Comparison of ENCODE assay signal across 8 mouse cellular contexts in the genomic region with DNA sequence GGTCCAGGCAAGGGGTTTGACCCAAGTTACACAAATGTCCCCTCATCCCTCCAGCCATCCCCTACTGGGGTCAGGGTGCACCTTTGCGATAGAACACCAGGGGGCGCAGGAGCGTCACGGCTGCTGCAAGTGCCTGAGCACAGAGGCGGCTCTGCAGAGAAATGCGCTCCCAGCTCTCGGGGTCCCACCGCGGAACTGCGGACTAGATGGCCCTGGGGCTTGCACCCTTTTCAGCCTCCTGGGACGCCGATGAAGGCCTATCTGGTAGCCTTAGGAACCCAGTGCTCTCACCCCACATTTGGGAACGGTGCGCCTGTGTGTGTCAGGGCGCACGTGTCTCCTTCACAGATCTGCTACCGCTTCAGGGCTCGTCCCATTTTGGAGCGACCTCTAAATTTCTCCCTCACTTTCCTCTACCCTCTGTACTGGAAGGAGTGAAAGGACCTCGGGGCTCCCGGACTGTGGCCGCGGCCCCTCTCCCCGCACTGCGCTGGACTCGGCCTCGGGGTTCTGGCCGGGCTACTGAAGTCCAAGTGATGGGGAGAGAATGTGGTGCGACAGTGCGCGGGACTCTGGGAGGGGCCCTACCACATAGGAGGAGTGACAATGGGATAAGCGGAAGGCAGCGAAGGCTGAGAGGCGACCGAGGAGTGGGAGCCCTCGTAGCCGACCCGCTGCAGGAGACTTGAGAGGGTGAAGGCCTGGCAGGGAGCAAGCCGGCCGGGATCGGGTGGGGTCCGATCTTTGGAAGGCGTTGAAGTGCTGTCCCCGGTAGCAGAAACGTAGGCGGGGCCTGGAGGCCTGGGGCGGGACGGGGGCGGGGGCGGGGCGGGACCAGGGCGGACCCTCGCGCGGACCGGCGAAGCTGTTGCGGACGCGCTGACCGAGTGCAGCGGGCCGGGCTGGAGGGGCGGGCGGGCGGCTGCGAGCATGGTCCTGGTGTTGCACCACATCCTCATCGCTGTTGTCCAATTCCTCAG. TPM values are rescaled to one million over a fixed set of nuclear protein-coding genes. Genes with fewer than 3 reads are reported as not detected.
DNase-seq lines count a peak whose midpoint lies in the region; ATAC-seq and TF ChIP-seq lines count a peak whose summit lies in the region.

No protein-coding gene starts in this region.

- DNase-seq in MEL (ENCODE audit: low read depth, low spot score): peak; percentile 84
- DNase-seq in cerebellum, adult 18-20 months: peak; percentile 84 to 90
- DNase-seq in forebrain, postnatal 0 days: peak; percentile 91
- DNase-seq in layer of hippocampus, adult 8-10 months (ENCODE audit: low spot score in 2 of 2): peak; percentile 74 to 89
- DNase-seq in thymus, postnatal 0 days (ENCODE audit: low spot score): peak; percentile 82

- TF ChIP-seq CTCF in MEL (IDR thresholded peaks at IDR 0.05 in 2 of 3, conservative IDR thresholded peaks at IDR 0.05 in 1 of 3; ENCODE audit: control insufficient read depth in 1 of 3, insufficient read depth in 1 of 3, low read depth in 2 of 3, low read length in 3 of 3, poor library complexity in 1 of 3, severe bottlenecking in 1 of 3): peak; percentile 92 to 98 (median 95)
- peak; percentile 100 for TF ChIP-seq CTCF in forebrain, postnatal 0 days (IDR thresholded peaks at IDR 0.05; ENCODE audit: low read depth)
- TF ChIP-seq CTCF in olfactory bulb, adult 2 months (IDR thresholded peaks at IDR 0.05; ENCODE audit: insufficient read depth, low read depth, low read length): peak; percentile 95

- ATAC-seq in forebrain, postnatal 0 days: peak; percentile 90
- ATAC-seq in hematopoietic stem cell, adult 5-6 weeks (replicated peaks in 1 of 2; ENCODE audit: insufficient read depth in 1 of 2, low FRiP score in 2 of 2, low TSS enrichment in 1 of 2, low read depth in 1 of 2, poor library complexity in 2 of 2, severe bottlenecking in 2 of 2): peak; percentile 78 to 83
- ATAC-seq in lung, embryonic 15.5 days (ENCODE audit: borderline replicate concordance, extremely low read depth, low FRiP score, low TSS enrichment): peak; percentile 84

- no peak for TF ChIP-seq POLR2A in MEL (IDR thresholded peaks at IDR 0.05; ENCODE audit: control insufficient read depth in 1 of 2, insufficient read depth in 1 of 2, low read depth in 1 of 2, low read length in 2 of 2, poor library complexity in 1 of 2)
- TF ChIP-seq POLR2A in olfactory bulb, adult 2 months (IDR thresholded peaks at IDR 0.05; ENCODE audit: insufficient read depth, low read depth, low read length): no peak

- peak overlapping the region; percentile 99 for H3K4me2 ChIP-seq in forebrain, postnatal 0 days (ENCODE audit: low read depth)
- peak overlapping the region; percentile 99 for H3K4me2 ChIP-seq in lung, embryonic 15.5 days

- peak overlapping the region; percentile 72 to 93 for H3K4me3 ChIP-seq in MEL (ENCODE audit: control insufficient read depth in 1 of 2, insufficient read depth in 1 of 2, low read depth in 2 of 2, low read length in 2 of 2)
- peak overlapping the region; percentile 60 for H3K4me3 ChIP-seq in forebrain, postnatal 0 days (ENCODE audit: low read depth, low read length)
- H3K4me3 ChIP-seq in lung, embryonic 15.5 days: peak overlapping the region; percentile 55
- H3K4me3 ChIP-seq in olfactory bulb, adult 2 months (ENCODE audit: insufficient read depth, low read depth, low read length): peak overlapping the region; percentile 62

- H3K4me1 ChIP-seq in MEL (ENCODE audit: control insufficient read depth in 1 of 2, insufficient read depth in 2 of 2, low read length in 2 of 2): no peaks in the 10 kb centered on the region
- H3K4me1 ChIP-seq in forebrain, postnatal 0 days (ENCODE audit: insufficient read depth): peaks cover 20% of the 10 kb centered on the region
- peaks cover 8% of the 10 kb centered on the region for H3K4me1 ChIP-seq in lung, embryonic 15.5 days
- H3K4me1 ChIP-seq in olfactory bulb, adult 2 months (ENCODE audit: control insufficient read depth, insufficient read depth, low read length): peaks cover 25% of the 10 kb centered on the region

- no peaks in the 10 kb centered on the region for H3K79me2 ChIP-seq in MEL (ENCODE audit: control insufficient read depth, insufficient read depth, low read length, poor library complexity)

- H3K27me3 ChIP-seq in MEL (ENCODE audit: control insufficient read depth in 1 of 2, insufficient read depth in 2 of 2, low read length in 2 of 2): peaks cover 4 to 6% of the 10 kb centered on the region in 2 experiments
- no peaks in the 10 kb centered on the region; the same call in 1 of the 2 replicates for H3K27me3 ChIP-seq in forebrain, postnatal 0 days (ENCODE audit: insufficient read depth, low read length)
- H3K27me3 ChIP-seq in lung, embryonic 15.5 days: peaks cover 24% of the 10 kb centered on the region

- no peaks in the 10 kb centered on the region for H3K36me3 ChIP-seq in MEL (ENCODE audit: control insufficient read depth in 1 of 2, insufficient read depth in 2 of 2, low read length in 2 of 2)
- no peaks in the 10 kb centered on the region for H3K36me3 ChIP-seq in forebrain, postnatal 0 days (ENCODE audit: insufficient read depth)
- H3K36me3 ChIP-seq in lung, embryonic 15.5 days: no peaks in the 10 kb centered on the region

- H3K9ac ChIP-seq in MEL (ENCODE audit: control insufficient read depth, low read depth, low read length, poor library complexity, severe bottlenecking): peak overlapping the region; percentile 46
- H3K9ac ChIP-seq in forebrain, postnatal 0 days: peak overlapping the region; percentile 65
- peak overlapping the region; percentile 29; the same call in 1 of the 2 replicates for H3K9ac ChIP-seq in lung, embryonic 15.5 days

- WGBS in forebrain, postnatal 0 days: 2% methylated on average over 55 of the region's 68 CpGs
- WGBS in lung, embryonic 15.5 days: under 1% methylated on average over 67 of the region's 68 CpGs
- under 1% methylated on average over 60 of the region's 68 CpGs for WGBS in olfactory bulb, adult 2 months

- TF ChIP-seq RAD21 in MEL (IDR thresholded peaks at IDR 0.05; ENCODE audit: low read depth, low read length): peak; percentile 79

- H3K9me3 ChIP-seq in MEL (replicated peaks; ENCODE audit: insufficient read depth, low read length): no peaks in the 10 kb centered on the region
- H3K9me3 ChIP-seq in forebrain, postnatal 0 days (ENCODE audit: low read length): no peaks in the 10 kb centered on the region
- no peaks in the 10 kb centered on the region for H3K9me3 ChIP-seq in lung, embryonic 15.5 days

- TF ChIP-seq EP300 in MEL (IDR thresholded peaks at IDR 0.05; ENCODE audit: low read depth in 1 of 2, low read length in 2 of 2): no peak

- no peak overlapping the region for H3K27ac ChIP-seq in MEL (ENCODE audit: control insufficient read depth, low read depth, low read length)
- H3K27ac ChIP-seq in forebrain, postnatal 0 days (ENCODE audit: low read depth, low read length): peak overlapping the region; percentile 68
- H3K27ac ChIP-seq in lung, embryonic 15.5 days: no peak overlapping the region
- no peak overlapping the region for H3K27ac ChIP-seq in olfactory bulb, adult 2 months (ENCODE audit: insufficient read depth, low read depth, low read length)

TF ChIP-seq in MEL, 35 proteins besides CTCF, POLR2A, EP300 and RAD21 (continues in another document):
- no peak for TF ChIP-seq GABPA (IDR thresholded peaks at IDR 0.05; ENCODE audit: low read depth, low read length)
- TF ChIP-seq ETS1 (IDR thresholded peaks at IDR 0.05; ENCODE audit: low read depth, low read length): no peak
- peak; percentile 70; the same call in 1 of the 2 replicates for TF ChIP-seq MYC (IDR thresholded peaks at IDR 0.05; ENCODE audit: low read depth, low read length)
- no peak for TF ChIP-seq ZKSCAN1 (IDR thresholded peaks at IDR 0.05; ENCODE audit: low read depth, low read length)
- TF ChIP-seq SIN3A (IDR thresholded peaks at IDR 0.05; ENCODE audit: low read length): peak; percentile 58; the same call in 1 of the 2 replicates
- no peak for TF ChIP-seq RCOR1 (IDR thresholded peaks at IDR 0.05; ENCODE audit: low read depth, low read length)
- peak; percentile 64 for TF ChIP-seq MAX (IDR thresholded peaks at IDR 0.05; ENCODE audit: low read length)
- TF ChIP-seq JUND (IDR thresholded peaks at IDR 0.05; ENCODE audit: low read depth, low read length): no peak
- peak; percentile 71 for TF ChIP-seq ZC3H11A (IDR thresholded peaks at IDR 0.05; ENCODE audit: low read depth, low read length)
- no peak for TF ChIP-seq CHD2 (IDR thresholded peaks at IDR 0.05; ENCODE audit: low read length)
- TF ChIP-seq E2F4 (IDR thresholded peaks at IDR 0.05; ENCODE audit: borderline replicate concordance, low read depth, low read length): no peak
- 0 out of 2 replicates have a peak, but pooled peaks have one; percentile 12 for TF ChIP-seq HCFC1 (IDR thresholded peaks at IDR 0.05; ENCODE audit: low read depth, low read length)

RNA-seq across cellular contexts. Expression of a gene that starts 29.2 kb away (rescaled TPM):
- total RNA-seq in MEL (2012; rRNA removed): 0.59 and 0.62 TPM in 2 replicates
- under 1 TPM in 1 of 2 experiments, not detected in 1; 0.11 TPM for polyA plus RNA-seq in MEL (2012; ENCODE audit: insufficient read depth in 1 of 2, insufficient read length in 2 of 2, low read depth in 1 of 2, low replicate concordance in 2 of 2, missing spikeins in 1 of 2)
- total RNA-seq in forebrain, postnatal 0 days (2014; rRNA removed): 94.2 and 104 TPM in 2 replicates
- polyA plus RNA-seq in forebrain, postnatal 0 days (2015; fragmentation: Nextera tagmentation; extraction: Ambion mirVana): 66.2 and 72.4 TPM in 2 replicates
- total RNA-seq in hematopoietic stem cell, adult 5-6 weeks (2017): 2.4 TPM in 1 of 2 replicates, not detected in the other
- 100 to 1,000 TPM; 320 to 356 (median 336) TPM for total RNA-seq in layer of hippocampus, adult 8-10 months (2022)
- 16.9 and 26.7 TPM in 2 replicates for polyA plus RNA-seq in lung, embryonic 15.5 days (2015; fragmentation: Nextera tagmentation; extraction: Ambion mirVana)
- polyA plus RNA-seq in olfactory bulb, adult 2 months (2012; ENCODE audit: insufficient read depth, insufficient read length, low replicate concordance, missing spikeins): not detected in 2 replicates
- polyA plus RNA-seq in thymus, postnatal 0 days (2015; fragmentation: Nextera tagmentation; extraction: Ambion mirVana): 5.7 and 7.9 TPM in 2 replicates

RNA-seq across cellular contexts. Expression of a gene that starts 40.0 kb away (rescaled TPM):
- total RNA-seq in MEL (2012; rRNA removed): not detected in 2 replicates
- 1 to 10 TPM in 1 of 2 experiments, not detected in 1; 1.2 TPM for polyA plus RNA-seq in MEL (2012; ENCODE audit: insufficient read depth in 1 of 2, insufficient read length in 2 of 2, low read depth in 1 of 2, low replicate concordance in 2 of 2, missing spikeins in 1 of 2)
- total RNA-seq in forebrain, postnatal 0 days (2014; rRNA removed): not detected in 2 replicates
- polyA plus RNA-seq in forebrain, postnatal 0 days (2015; fragmentation: Nextera tagmentation; extraction: Ambion mirVana): not detected in 2 replicates
- total RNA-seq in hematopoietic stem cell, adult 5-6 weeks (2017): 12.1 and 21.0 TPM in 2 replicates
- 1 to 10 TPM in 1 of 4 experiments, not detected in 3; 1.8 TPM for total RNA-seq in layer of hippocampus, adult 8-10 months (2022)
- 10.3 TPM in 1 of 2 replicates, not detected in the other for polyA plus RNA-seq in lung, embryonic 15.5 days (2015; fragmentation: Nextera tagmentation; extraction: Ambion mirVana)
- not detected in 2 replicates for polyA plus RNA-seq in olfactory bulb, adult 2 months (2012; ENCODE audit: insufficient read depth, insufficient read length, low replicate concordance, missing spikeins)
- polyA plus RNA-seq in thymus, postnatal 0 days (2015; fragmentation: Nextera tagmentation; extraction: Ambion mirVana): 1.1 TPM in 1 of 2 replicates, not detected in the other
